Mouse (Mus musculus) hindbrain, embryonic 16.5 days (tissue): Measurements from ENCODE around the gene Chit1. TPM values are rescaled to one million over a fixed set of nuclear protein-coding genes. Genes with fewer than 3 reads are reported as not detected.

Experiments
- ATAC-seq: fragments of 200-750 bp; cut with Nextera tagmentation; 2 replicates; pipeline ENCODE4 v1.8.0; 2017; ENCODE audit warnings: moderate TSS enrichment, moderate library complexity
- H3K27ac ChIP-seq: fragments of 300-500 bp; sonication (generic); 2 replicates; pipeline ENCODE4 v1.5.1; 2014; ENCODE audit warnings: low read depth, mild to moderate bottlenecking, control low read depth, low read length, moderate library complexity
- H3K27me3 ChIP-seq: fragments of 300-500 bp; sonication (generic); replicated peaks from 2 replicates; pipeline ENCODE4 v1.6.1; 2014; ENCODE audit warnings: low read length; ENCODE audit not compliant: control insufficient read depth, insufficient read depth
- H3K36me3 ChIP-seq: fragments of 300-500 bp; sonication (generic); 2 replicates; pipeline ENCODE4 v1.6.1; 2014; ENCODE audit warnings: mild to moderate bottlenecking, low read length, moderate library complexity, mixed read lengths; ENCODE audit not compliant: control insufficient read depth, insufficient read depth
- H3K4me1 ChIP-seq: fragments of 300-500 bp; sonication (generic); 2 replicates; pipeline ENCODE4 v1.6.1; 2014; ENCODE audit warnings: low read depth, low read length; ENCODE audit not compliant: control insufficient read depth, insufficient read depth
- H3K4me2 ChIP-seq: fragments of 300-500 bp; sonication (generic); 2 replicates; pipeline ENCODE4 v1.6.1; 2014; ENCODE audit warnings: mild to moderate bottlenecking, low read length, control low read depth, moderate library complexity
- H3K4me3 ChIP-seq: fragments of 300-500 bp; sonication (generic); 2 replicates; pipeline ENCODE4 v1.5.1; 2014; ENCODE audit warnings: mild to moderate bottlenecking, low read length, control low read depth, moderate library complexity
- H3K9ac ChIP-seq: fragments of 300-500 bp; sonication (generic); 2 replicates; pipeline ENCODE4 v1.6.1; 2014; ENCODE audit warnings: low read depth, mild to moderate bottlenecking, control low read depth, low read length, moderate library complexity
- H3K9me3 ChIP-seq: fragments of 300-500 bp; sonication (generic); 2 replicates; pipeline ENCODE4 v1.6.1; 2014; ENCODE audit warnings: mild to moderate bottlenecking, low read length, moderate library complexity; ENCODE audit not compliant: control insufficient read depth
- WGBS: fragments of 180-500 bp; shearing (Covaris S2); extraction: QIAGEN DNeasy Blood & Tissue Kit; methylation state at CpG from one replicate; pipeline ENCODE4 v1.1.7; 2014; 5-methylcytosine and 5-hydroxymethylcytosine counted together
- polyA plus RNA-seq: library from polyadenylated mRNA; unstranded; fragments of >200 nt; fragmentation: Nextera tagmentation; extraction: Ambion mirVana; gene quantifications from 2 replicates; pipeline ENCODE4 v1.2.1, GENCODE M21; 2015

Chit1 gene
- polyA plus RNA-seq, 1 experiment from 2014 or later: 0.73 TPM

DNA sequence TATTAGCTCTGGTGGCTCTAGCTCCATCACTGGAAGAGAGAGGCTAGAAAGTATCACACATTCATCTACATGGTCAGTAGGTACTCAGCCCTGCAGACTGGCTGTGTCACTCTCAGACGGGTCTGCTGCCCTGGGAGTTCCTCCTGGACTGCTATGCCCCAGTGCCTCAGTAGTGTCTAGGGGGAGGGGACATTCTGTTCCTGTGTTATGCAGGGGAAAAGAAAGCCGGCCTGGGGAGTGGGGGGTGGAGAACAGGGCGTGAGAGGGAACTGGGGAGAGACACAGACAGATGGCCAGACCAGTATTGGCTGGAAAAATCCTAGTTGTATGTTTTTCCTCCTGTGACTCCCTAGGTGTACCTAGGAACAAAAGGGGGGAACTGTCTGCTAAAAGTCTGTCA lies 25.0 kb upstream of the Chit1 start:
- H3K4me1 ChIP-seq: peaks cover 2% of the 10 kb centered on the region; the same call in 1 of the 2 replicates
- H3K4me2 ChIP-seq: no peak overlapping the region
- H3K9me3 ChIP-seq: no peaks in the 10 kb centered on the region
- no peaks in the 10 kb centered on the region for H3K27me3 ChIP-seq
- WGBS: 13% methylated on average over 3 of the region's 3 CpGs
- no peak overlapping the region for H3K4me3 ChIP-seq
- H3K9ac ChIP-seq: no peak overlapping the region
- no peak for ATAC-seq
- no peak overlapping the region for H3K27ac ChIP-seq
- H3K36me3 ChIP-seq: no peaks in the 10 kb centered on the region

- H3K9ac ChIP-seq: no peak overlapping the region
- ATAC-seq: peak; percentile 23; the same call in 1 of the 2 replicates
These were observed 24.1 kb upstream of the Chit1 start for GRCm38 (mm10) chr1:134086811-134087398.

GRCm38 (mm10) chr1:134089074-134089473 lies 22.0 kb upstream of the Chit1 start:
- ATAC-seq: no peak
- Histone ChIP-seq H3K27ac (no peak overlapping the region), H3K9me3 (no peaks in the 10 kb centered on the region), H3K4me2 (no peak overlapping the region), H3K4me3 (no peak overlapping the region), H3K36me3 (no peaks in the 10 kb centered on the region), H3K27me3 (no peaks in the 10 kb centered on the region), H3K9ac (no peak overlapping the region), H3K4me1 (peaks cover 14% of the 10 kb centered on the region)
- WGBS: 94% methylated on average over 7 of the region's 7 CpGs

More at GRCm38 (mm10) chr1:134086811-134087398, 24.1 kb upstream of the Chit1 start:
- Histone ChIP-seq H3K4me1 (peaks cover 2% of the 10 kb centered on the region; the same call in 1 of the 2 replicates), H3K27ac (no peak overlapping the region; the same call in 1 of the 2 replicates), H3K4me2 (no peak overlapping the region), H3K27me3 (no peaks in the 10 kb centered on the region), H3K4me3 (no peak overlapping the region), H3K36me3 (no peaks in the 10 kb centered on the region), H3K9me3 (no peaks in the 10 kb centered on the region)
- 58% methylated on average over 14 of the region's 16 CpGs for WGBS

GRCm38 (mm10) chr1:134091851-134092250 lies 19.2 kb upstream of the Chit1 start:
- no peak overlapping the region for H3K9ac ChIP-seq
- no peak overlapping the region for H3K4me2 ChIP-seq
- no peaks in the 10 kb centered on the region for H3K27me3 ChIP-seq
- H3K4me1 ChIP-seq: peaks cover 26% of the 10 kb centered on the region
- no peak for ATAC-seq
- no peak overlapping the region for H3K4me3 ChIP-seq
- no peaks in the 10 kb centered on the region for H3K9me3 ChIP-seq
- no peaks in the 10 kb centered on the region for H3K36me3 ChIP-seq
- 87% methylated on average over 3 of the region's 3 CpGs for WGBS
- no peak overlapping the region for H3K27ac ChIP-seq

GRCm38 (mm10) chr1:134092368-134092767 lies 18.7 kb upstream of the Chit1 start:
- Histone ChIP-seq H3K27ac (peak overlapping the region; percentile 75), H3K4me1 (peaks cover 29% of the 10 kb centered on the region), H3K4me2 (peak overlapping the region; percentile 90), H3K36me3 (no peaks in the 10 kb centered on the region), H3K27me3 (no peaks in the 10 kb centered on the region), H3K9ac (peak overlapping the region; percentile 76), H3K9me3 (no peaks in the 10 kb centered on the region), H3K4me3 (peak overlapping the region; percentile 47)
- 31% methylated on average over 6 of the region's 6 CpGs for WGBS
- ATAC-seq: no peak

DNA sequence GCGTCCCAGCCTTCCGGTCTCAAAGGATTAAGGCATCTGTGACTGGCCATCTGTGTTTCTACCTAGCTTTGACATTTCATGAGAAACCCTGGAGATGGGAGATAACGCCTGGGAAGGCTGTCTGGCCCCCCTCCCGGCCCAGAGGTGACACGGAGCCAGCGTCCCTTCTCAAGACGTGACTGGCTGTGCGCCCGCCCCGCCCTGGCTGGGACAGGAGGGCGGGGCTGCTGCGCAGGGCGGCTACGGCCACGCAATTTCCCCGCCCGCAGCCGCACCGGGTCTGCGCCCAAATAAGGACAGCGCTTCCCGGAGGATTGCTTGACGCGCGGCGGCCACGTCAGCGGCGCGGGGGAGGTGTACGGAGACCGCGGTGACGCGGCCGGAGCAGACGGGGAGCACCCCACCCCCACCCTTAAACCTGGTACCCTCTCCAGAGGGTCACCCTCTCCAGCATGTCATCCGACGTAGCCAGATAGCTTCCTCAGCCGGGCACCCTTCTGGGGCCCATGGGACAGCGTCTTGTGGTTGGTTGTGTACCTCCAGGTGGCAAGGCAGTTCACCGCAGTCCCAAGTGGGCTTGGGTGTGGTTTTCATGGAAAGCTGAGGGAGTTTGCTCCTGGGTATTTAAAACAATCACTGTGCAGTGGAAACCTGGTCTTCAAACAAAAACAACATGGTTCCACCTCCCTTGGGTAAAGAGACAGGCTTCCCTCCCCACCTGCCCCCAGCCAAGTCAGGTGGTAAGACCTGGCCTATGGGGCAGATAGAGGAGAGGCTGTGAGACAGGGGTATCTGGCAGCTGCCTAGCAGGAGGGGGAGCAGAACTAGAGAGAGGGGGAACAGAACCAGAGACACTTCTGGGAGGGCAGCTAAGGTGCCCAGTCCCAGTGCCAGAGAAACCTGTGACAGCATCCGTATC lies 17.9 kb upstream of the Chit1 start:
- Histone ChIP-seq H3K36me3 (no peaks in the 10 kb centered on the region), H3K4me3 (peak overlapping the region; percentile 47), H3K9ac (peak overlapping the region; percentile 76), H3K27ac (peak overlapping the region; percentile 75), H3K9me3 (no peaks in the 10 kb centered on the region), H3K4me1 (peaks cover 30% of the 10 kb centered on the region), H3K4me2 (peak overlapping the region; percentile 90), H3K27me3 (no peaks in the 10 kb centered on the region)
- ATAC-seq: peak; percentile 84
- WGBS: 2% methylated on average over 41 of the region's 43 CpGs

DNA sequence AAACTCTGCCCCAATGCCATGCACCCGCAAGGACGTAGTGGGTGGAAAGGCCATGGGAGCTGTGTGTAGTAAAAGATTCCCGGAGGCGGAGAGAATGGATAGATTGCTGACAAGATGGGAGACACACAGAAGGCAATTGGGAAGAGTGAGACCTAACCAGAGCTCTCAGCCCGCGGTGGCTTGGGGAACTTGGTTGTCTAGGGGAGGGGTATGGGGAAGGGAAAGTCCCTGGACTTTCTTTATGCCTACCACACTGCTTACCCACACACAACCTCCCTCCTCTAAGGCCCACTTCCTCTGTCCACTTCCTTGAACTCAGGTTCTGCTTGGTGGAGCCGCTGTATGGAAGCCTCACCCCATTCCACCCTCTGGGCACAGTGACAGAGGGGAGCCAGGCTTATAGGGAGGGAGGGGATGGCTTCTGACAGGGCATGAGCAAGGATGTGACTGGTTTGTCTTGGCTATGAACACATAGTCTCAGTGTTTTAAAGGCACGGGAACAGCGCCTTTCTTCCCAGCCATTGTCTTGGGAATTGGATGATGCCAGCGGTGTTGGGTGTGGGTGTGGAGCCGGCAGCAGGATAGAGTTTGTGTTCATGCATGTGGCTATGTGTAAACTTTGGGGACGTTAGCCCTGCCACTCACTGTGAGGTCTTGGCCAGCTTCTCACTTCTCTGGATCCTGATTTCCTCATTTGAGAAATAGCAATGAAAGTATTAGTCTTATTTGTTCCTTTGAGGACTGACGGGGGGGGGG lies 17.1 kb upstream of the Chit1 start:
- peak overlapping the region; percentile 75; the same call in 1 of the 2 replicates for H3K27ac ChIP-seq
- no peak overlapping the region for H3K9ac ChIP-seq
- H3K4me2 ChIP-seq: peak overlapping the region; percentile 90; the same call in 1 of the 2 replicates
- no peaks in the 10 kb centered on the region for H3K36me3 ChIP-seq
- ATAC-seq: no peak
- H3K4me3 ChIP-seq: no peak overlapping the region
- no peaks in the 10 kb centered on the region for H3K9me3 ChIP-seq
- WGBS: 61% methylated on average over 13 of the region's 13 CpGs
- H3K4me1 ChIP-seq: peaks cover 37% of the 10 kb centered on the region
- H3K27me3 ChIP-seq: no peaks in the 10 kb centered on the region

DNA sequence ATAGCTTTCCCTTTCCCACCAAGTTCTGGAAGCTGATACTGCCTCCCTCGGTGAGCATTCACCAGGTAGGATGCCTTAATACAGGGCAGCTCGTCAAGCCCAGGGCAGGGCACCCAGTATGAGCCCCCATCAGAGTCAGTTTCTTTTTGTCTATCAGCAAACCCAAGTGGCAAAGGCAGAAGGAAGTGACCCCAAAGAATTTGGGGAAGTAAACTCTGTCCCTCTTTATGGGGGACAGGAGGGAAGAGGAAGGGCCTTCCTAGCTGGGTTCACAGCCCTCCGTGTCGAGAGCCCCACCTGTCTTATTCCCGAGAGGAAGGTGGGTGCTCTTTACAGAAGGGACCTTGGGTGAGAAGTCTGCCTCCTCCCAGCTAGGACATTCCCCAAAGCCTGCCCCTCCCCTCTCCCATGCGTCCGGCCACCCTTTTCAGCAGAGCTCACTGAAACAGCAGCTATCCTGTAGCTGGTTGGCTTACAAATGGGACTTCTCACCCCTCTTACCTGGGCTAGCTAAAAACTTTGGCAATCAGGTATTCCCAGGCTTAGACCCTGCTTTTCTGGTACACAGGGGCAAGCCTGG lies 15.9 kb upstream of the Chit1 start:
- H3K27me3 ChIP-seq: no peaks in the 10 kb centered on the region
- WGBS: 67% methylated on average over 7 of the region's 7 CpGs
- no peaks in the 10 kb centered on the region for H3K36me3 ChIP-seq
- H3K4me1 ChIP-seq: peaks cover 41% of the 10 kb centered on the region
- no peak overlapping the region for H3K4me2 ChIP-seq
- H3K9me3 ChIP-seq: no peaks in the 10 kb centered on the region
- ATAC-seq: no peak
- H3K4me3 ChIP-seq: no peak overlapping the region
- no peak overlapping the region; the same call in 1 of the 2 replicates for H3K27ac ChIP-seq
- H3K9ac ChIP-seq: no peak overlapping the region
